Mouse (Mus musculus) cerebellum, adult 2 months (tissue): ENCODE data around the gene Adad1. TPM values are rescaled to one million over a fixed set of nuclear protein-coding genes. Genes with fewer than 3 reads are reported as not detected.

Experiments used
- DNase-seq, 2 experiments: peaks; one replicate each; pipeline ENCODE4 v3.0.0; 2021
- H3K27ac ChIP-seq: fragments of 200-500 bp; 2 replicates; pipeline ENCODE4 v1.5.1; 2012; ENCODE audit warnings: low read length, control low read depth, inconsistent platforms; ENCODE audit not compliant: insufficient read depth
- H3K27me3 ChIP-seq: fragments of 200-500 bp; 2 replicates; pipeline ENCODE4 v1.6.1; 2012; ENCODE audit warnings: inconsistent platforms, mild to moderate bottlenecking, low read length, moderate library complexity; ENCODE audit not compliant: control insufficient read depth, insufficient read depth
- H3K4me1 ChIP-seq: fragments of 200-500 bp; 2 replicates; pipeline ENCODE4 v1.6.1; 2011; ENCODE audit warnings: low read length; ENCODE audit not compliant: control insufficient read depth, insufficient read depth
- H3K4me3 ChIP-seq: fragments of 200-500 bp; replicated peaks from 2 replicates; pipeline ENCODE3; 2011; ENCODE audit warnings: mild to moderate bottlenecking, low read depth, low read length, control low read depth; ENCODE audit not compliant: insufficient read depth
- CTCF ChIP-seq: fragments of 200-500 bp; IDR thresholded peaks from 2 replicates; pipeline ENCODE4 v1.5.1; 2011; ENCODE audit warnings: low read depth, mild to moderate bottlenecking, control low read depth, low read length, moderate library complexity, borderline replicate concordance; ENCODE audit not compliant: insufficient read depth
- POLR2A ChIP-seq: fragments of 200-500 bp; IDR thresholded peaks from 2 replicates; pipeline ENCODE4 v1.6.1; 2011; ENCODE audit warnings: low read length, control low read depth, borderline replicate concordance; ENCODE audit not compliant: insufficient read depth
- WGBS: fragments of 180-500 bp; shearing (Covaris S2); methylation state at CpG from one replicate; pipeline ENCODE4 v1.1.7; 2018; 5-methylcytosine and 5-hydroxymethylcytosine counted together
- polyA plus RNA-seq: library from polyadenylated mRNA; depleted of rRNA; stranded (reverse); fragments of >200 nt; gene quantifications from 2 replicates; pipeline ENCODE4 v1.2.3, GENCODE M21; 2012

The Adad1 gene
- polyA plus RNA-seq, 1 experiment, result not detected

GRCm38 (mm10) chr3:37128269-37128668 is 64.9 kb downstream of the Adad1 start:
- Histone ChIP-seq H3K27ac (no peak overlapping the region), H3K4me3 (no peak overlapping the region), H3K27me3 (no peaks in the 10 kb centered on the region), H3K4me1 (no peaks in the 10 kb centered on the region)
- DNase-seq, result no peak
- 41% methylated on average over 4 of the region's 4 CpGs for WGBS
- TF ChIP-seq CTCF (no peak), POLR2A (no peak)

- no peak overlapping the region for H3K4me3 ChIP-seq
- no peak for DNase-seq
- 40% methylated on average over 2 of the region's 2 CpGs for WGBS
- no peak overlapping the region for H3K27ac ChIP-seq
- TF ChIP-seq CTCF (no peak), POLR2A (no peak)
- no peaks in the 10 kb centered on the region for H3K27me3 ChIP-seq
- H3K4me1 ChIP-seq, result no peaks in the 10 kb centered on the region
These were observed 65.7 kb downstream of the Adad1 start for GRCm38 (mm10) chr3:37129063-37129462.

DNA sequence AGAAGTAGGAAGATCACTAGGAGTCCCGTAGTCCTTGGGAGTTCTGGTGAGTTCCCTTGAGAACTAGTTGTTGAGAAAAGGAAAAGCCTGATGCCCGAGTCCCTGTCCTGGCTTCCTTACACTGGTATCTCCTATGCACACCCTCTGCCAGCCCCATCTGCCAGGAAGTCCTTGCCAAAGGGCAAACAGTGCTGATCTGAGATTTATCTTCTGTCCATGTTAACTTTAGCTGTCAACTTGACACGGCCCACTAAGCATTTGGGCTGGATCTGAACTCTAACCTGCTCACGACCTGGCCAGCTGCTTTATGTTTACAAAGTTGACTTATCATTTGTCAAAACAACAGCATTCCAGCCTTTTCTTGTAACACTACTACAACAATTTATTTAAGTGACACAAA is 73.9 kb downstream of the Adad1 start:
- 16% methylated on average over 4 of the region's 4 CpGs for WGBS
- TF ChIP-seq POLR2A (no peak), CTCF (no peak)
- H3K27me3 ChIP-seq, result no peaks in the 10 kb centered on the region
- H3K4me1 ChIP-seq, result no peaks in the 10 kb centered on the region
- no peak overlapping the region for H3K27ac ChIP-seq
- no peak for DNase-seq
- no peak overlapping the region for H3K4me3 ChIP-seq

DNA sequence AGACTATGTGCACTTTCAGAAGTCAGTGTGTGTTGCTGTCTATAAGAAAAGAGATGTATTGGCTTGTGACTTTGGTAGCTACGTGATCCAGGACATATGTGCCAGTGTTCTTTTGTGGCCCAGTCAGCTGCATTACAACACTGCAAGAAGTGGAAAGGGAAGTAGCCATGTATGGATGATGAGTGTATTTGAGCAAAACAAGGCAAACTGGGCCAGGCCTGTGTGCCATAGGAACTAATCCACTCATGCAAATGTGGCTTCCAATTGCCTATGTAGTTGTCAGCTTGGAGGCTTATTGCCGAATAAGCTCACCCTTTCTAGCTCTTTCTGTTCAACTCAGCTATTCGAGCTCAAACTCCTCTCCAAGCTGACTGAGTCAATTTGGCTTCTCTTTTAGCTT is 75.9 kb downstream of the Adad1 start:
- H3K4me1 ChIP-seq, result no peaks in the 10 kb centered on the region
- TF ChIP-seq CTCF, result no peak
- TF ChIP-seq POLR2A, result no peak
- DNase-seq, result no peak
- H3K27ac ChIP-seq, result no peak overlapping the region
- no peaks in the 10 kb centered on the region for H3K27me3 ChIP-seq
- no peak overlapping the region for H3K4me3 ChIP-seq
- WGBS, result 72% methylated on average over 3 of the region's 3 CpGs

GRCm38 (mm10) chr3:37140168-37140906 is 77.0 kb downstream of the Adad1 start:
- TF ChIP-seq POLR2A (no peak), CTCF (no peak)
- DNase-seq, result no peak
- no peaks in the 10 kb centered on the region for H3K4me1 ChIP-seq
- no peak overlapping the region for H3K4me3 ChIP-seq
- H3K27ac ChIP-seq, result no peak overlapping the region
- WGBS, result 92% methylated on average over 6 of the region's 6 CpGs
- H3K27me3 ChIP-seq, result no peaks in the 10 kb centered on the region

GRCm38 (mm10) chr3:37141827-37142226 is 78.5 kb downstream of the Adad1 start:
- H3K4me3 ChIP-seq, result no peak overlapping the region
- H3K27me3 ChIP-seq, result no peaks in the 10 kb centered on the region
- H3K4me1 ChIP-seq, result no peaks in the 10 kb centered on the region
- 74% methylated on average over 2 of the region's 2 CpGs for WGBS
- no peak for DNase-seq
- H3K27ac ChIP-seq, result no peak overlapping the region
- TF ChIP-seq CTCF (no peak), POLR2A (no peak)

- Histone ChIP-seq H3K27me3 (no peaks in the 10 kb centered on the region), H3K4me3 (no peak overlapping the region), H3K4me1 (no peaks in the 10 kb centered on the region), H3K27ac (no peak overlapping the region)
- 65% methylated on average over 1 of the region's 1 CpGs for WGBS
- no peak for DNase-seq
- TF ChIP-seq POLR2A, result no peak
- TF ChIP-seq CTCF, result no peak
These were observed 81.7 kb downstream of the Adad1 start for GRCm38 (mm10) chr3:37144979-37145378.

- no peak for DNase-seq
- TF ChIP-seq POLR2A, result no peak
- no peak for TF ChIP-seq CTCF
- Histone ChIP-seq H3K27me3 (no peaks in the 10 kb centered on the region), H3K27ac (no peak overlapping the region), H3K4me1 (no peaks in the 10 kb centered on the region), H3K4me3 (no peak overlapping the region)
- 5% methylated on average over 8 of the region's 8 CpGs for WGBS
These were observed 83.1 kb downstream of the Adad1 start for GRCm38 (mm10) chr3:37146406-37146805.

GRCm38 (mm10) chr3:37146810-37147209 is 83.5 kb downstream of the Adad1 start:
- H3K4me3 ChIP-seq, result no peak overlapping the region
- H3K4me1 ChIP-seq, result no peaks in the 10 kb centered on the region
- no peak overlapping the region for H3K27ac ChIP-seq
- no peak for DNase-seq
- H3K27me3 ChIP-seq, result no peaks in the 10 kb centered on the region
- 50% methylated on average over 7 of the region's 7 CpGs for WGBS
- TF ChIP-seq CTCF, result no peak
- TF ChIP-seq POLR2A, result no peak
